Mouse (Mus musculus) hindlimb bud, embryonic 11.5 days (tissue): ENCODE data around the gene Ptprg.
"Not testable (repeated sequence)": the region's sequence is repeated elsewhere in the genome, so short reads cannot be mapped to it uniquely, and the experiment has no call there.

Source experiments
- DNase-seq: peaks from one replicate; pipeline ENCODE4 v3.0.0-alpha.2; 2012; ENCODE audit warnings: low read depth, low spot score; ENCODE audit errors: extremely low spot score

Ptprg gene

DNA sequence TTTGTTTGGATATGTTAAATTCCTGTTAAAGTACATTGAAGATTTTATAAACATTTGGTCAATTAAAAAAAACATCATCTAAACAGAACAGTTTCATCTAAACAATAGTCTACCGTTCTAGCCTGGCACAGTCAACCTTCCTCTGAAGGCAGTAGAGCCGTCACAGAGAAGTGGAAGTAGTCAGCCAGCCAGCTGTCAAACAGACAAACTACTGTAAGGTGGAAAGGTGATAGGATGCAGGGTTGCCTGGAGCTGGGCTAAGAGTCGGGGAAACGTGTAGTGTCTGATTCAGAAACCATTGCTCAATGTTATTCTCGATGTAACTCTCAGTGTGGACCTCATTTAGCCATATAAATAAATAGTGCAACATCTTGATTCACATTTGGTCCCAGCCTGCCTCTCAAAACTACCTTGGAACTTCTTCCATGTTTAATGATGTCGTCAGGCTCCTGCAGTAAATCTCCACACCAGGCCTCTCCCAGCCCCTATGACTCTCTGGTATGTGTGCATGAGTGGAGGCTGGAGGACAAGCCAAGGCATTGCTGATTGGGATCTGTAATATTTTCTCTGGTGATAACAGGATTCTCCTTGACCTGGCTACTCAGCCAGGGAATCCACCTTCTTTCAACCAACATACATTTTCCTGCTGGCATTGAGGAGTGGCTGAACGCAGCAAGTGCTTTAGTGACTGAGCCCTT lies 178.0 kb downstream of the Ptprg start:
- no peak for DNase-seq

DNA sequence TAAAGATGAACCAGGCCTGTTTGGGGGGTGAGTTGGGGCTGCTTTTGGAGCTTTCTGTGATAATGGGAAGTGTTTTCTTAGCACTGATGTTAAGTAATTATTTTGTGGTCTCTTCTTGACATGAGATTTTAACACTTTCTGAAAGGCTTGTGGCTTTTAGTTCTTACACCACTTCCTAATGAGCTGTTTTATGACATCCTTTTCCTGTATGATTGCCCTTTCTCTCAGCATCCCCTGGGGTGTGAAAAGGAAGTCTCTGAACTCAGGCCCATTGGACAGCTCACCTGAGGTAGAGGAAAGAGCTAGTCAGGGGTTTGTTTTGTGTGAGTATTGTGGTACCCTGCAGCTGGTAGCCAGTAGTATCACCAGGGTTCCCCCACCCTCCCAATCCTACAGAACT lies 179.0 kb downstream of the Ptprg start:
- no peak for DNase-seq

DNA sequence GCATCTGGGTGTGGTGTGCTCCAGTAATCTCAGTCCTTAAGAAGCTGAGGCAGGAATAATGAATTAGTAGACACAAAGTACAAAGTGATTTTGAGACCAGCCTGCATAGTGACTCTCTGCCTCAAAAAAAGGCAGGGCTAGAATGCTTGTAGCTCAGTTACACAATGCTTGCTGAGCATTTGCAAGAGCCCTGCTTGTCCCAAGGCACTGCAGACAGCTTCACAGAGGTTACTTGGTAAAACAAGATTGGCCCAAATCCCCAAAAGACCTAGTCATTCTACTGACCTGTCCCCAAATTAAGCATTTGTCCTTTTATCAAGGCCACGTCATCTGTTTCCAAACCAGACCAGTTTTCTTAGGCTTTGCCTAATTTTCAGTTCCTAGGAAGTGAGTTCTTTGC lies 190.4 kb downstream of the Ptprg start:
- DNase-seq, result no peak

DNA sequence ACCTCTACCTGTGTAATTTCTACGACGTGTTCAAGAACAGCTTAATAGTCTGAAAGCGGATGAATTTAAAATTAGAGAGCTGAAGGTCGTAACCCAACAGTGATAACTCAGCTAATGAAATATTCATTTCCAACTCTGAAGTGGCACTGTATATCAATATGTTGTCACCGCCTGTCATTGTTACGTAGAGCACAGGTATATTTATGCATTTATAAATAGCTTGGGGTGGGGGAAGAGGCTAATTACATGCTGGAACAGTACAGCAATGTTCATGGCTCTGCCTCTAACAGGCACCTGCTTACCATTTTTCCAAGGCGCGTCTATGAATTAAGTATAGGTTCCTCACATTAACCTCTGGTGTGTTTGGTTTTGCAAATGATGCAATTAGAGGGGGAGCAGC lies 199.3 kb downstream of the Ptprg start:
- DNase-seq, result no peak

DNA sequence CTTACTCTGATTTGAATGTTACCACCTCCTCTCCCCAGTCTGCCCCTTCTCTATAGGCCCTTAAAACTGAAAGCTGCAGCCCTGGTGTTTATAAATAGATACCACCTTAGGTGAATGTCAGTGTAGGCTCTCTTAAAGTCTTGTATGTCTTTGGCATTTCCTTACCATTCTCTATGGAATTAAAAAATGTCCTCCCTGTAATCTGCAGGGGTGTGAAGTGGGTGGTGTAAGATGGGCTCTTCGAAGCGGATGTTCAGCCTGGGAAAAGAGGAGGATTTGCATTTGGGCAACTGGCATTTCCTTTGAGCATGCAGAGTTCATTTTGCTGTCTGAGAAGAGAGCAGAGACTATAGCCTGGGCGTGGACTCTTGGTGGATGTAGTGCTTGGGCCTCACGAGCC lies 201.3 kb downstream of the Ptprg start:
- no peak for DNase-seq

DNA sequence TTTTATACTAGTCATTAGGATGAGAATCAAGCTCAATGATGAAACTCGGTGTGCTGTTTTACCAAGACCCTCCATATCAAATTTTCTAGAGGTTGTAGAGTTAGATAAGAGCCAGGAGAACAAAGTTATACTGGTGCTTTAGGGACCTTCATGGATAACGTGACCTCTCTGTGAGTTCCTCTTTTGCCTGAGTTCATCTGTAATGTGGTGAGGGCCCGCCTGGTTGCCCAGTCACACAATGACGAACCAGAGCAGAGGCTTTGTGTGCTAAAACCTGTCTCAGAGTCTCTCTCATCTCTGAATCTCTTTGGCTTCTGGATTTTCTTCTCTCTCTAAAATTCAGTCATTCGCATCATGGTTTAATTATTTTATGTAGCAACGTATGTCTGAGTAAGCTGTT lies 204.9 kb downstream of the Ptprg start:
- no peak for DNase-seq

DNA sequence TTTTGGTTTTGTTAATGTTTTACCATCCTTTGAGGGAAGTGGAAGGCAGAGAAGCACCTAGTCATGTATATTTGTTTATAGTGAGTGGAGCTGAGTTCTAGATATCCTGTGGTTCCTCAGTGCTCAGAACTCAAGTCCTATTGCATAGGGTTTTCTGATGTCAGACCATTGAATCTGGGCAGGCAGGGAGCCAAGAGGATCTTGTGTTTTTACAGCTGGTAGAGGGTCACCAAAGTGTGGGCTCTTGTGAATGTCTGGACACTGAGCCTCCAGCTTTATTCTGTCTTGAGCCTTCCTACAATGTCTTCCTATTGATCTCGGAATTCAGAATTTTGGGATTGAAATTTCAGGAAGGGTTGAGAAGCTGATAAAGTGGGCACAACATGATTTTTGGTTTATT lies 206.0 kb downstream of the Ptprg start:
- no peak for DNase-seq

DNA sequence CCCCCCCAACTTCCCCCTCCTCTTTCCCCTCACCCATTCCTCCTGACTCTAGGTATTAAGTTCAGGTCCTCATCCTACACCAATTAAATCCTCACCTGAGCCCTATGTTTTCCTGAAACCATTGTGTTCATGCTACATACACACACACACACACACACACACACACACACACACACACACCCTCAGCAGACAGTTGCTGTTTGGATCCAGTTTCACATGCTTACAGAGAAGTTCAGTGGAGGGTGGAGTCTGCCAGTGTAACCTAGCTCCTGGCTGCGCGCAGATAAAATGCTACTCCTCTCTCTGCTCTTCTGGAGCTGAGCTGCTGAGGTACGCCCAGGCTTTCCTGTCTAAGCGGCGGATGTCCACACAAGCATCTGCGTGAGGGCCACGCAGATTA lies 209.7 kb downstream of the Ptprg start:
- DNase-seq, result no peak

DNA sequence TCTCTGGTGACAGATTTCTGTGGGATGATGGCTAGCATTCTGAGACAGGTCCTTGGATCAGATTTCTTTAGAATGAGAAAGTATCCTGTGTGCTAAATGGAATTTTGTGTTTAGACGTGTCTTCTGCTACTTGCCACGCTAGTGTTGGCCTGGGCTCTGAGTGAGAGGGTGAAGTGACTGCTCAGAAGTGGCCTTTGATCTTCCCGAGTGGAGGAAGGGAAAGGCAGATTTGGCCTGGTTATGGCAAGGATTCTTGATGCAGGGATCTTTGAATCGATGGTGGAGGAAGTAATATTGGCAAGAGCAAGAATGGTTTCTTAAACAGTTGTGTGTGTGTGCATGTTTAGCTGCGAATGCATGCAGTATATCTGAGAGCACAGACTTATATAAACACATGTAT lies 219.4 kb downstream of the Ptprg start:
- DNase-seq, result no peak

DNA sequence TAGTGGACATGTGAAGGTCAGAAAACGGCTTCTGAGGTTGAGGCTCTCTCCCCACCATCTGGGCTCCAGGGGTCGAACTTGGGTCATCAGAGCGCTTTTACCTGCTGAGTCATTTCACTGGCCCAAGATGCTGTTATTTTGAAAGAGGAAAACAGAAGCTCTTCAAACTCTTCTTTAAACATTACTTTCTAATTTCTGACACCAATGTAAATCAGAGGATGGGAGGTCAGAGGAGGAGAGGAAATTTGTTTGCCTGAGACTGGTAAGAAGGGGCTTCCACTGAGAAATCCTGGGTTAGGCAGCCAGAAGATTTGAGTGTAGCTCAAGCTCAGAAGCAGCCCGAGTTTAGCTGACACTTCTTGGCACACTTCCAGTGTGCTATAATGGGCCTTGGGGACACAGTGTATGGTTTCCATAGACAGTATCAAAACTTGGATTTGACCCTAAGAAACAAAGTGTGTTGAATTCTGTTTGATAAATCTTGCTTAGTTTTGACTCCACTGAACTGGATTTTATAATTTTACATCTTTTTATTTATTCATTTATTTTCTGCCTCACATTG lies 221.2 kb downstream of the Ptprg start:
- DNase-seq, result no peak

DNA sequence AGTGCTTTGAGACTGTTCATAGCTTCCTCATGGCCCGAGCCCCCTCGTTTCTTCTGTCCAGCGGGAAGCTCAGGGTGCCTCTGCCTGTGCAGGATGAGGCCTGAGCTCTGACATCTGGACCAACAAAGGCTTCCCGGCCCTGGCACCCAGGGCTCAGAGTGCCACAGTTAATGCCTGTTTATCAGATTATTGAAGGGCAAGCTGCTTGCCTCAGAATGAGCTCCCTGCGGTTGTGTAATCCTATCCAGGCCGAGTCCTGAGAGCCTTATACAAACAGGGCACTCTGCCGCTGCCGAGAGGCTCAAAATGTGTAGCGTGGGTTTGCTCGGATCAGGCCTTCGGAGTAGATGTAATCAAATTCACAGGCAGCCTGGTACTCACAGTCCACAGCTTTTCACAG lies 221.9 kb downstream of the Ptprg start:
- DNase-seq, result no peak

DNA sequence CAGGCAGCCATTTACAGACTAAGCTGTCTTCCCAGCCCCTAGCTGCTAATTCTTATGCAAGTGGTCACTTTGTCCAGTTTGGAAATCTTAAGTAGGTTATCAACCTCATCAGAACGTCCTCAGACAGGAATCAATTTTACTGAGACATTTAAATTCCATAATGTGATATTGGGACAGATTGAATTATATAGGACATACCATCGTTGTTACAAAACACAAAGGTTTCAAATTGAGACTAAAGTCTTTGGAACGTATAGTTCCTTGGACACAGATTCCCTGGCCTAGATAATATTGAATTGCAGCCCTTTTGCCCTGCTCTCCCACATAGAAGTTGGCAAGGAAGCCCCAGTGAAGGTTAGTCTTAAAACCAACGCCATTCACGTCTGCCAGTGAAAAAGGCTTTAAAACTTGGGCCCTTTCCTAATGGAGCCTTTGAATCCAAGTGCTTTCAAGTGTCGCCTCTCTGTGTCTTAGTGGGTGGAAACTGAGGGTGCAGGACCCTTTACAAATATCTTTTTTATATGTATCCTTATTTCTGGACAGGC lies 222.7 kb downstream of the Ptprg start:
- no peak for DNase-seq

DNA sequence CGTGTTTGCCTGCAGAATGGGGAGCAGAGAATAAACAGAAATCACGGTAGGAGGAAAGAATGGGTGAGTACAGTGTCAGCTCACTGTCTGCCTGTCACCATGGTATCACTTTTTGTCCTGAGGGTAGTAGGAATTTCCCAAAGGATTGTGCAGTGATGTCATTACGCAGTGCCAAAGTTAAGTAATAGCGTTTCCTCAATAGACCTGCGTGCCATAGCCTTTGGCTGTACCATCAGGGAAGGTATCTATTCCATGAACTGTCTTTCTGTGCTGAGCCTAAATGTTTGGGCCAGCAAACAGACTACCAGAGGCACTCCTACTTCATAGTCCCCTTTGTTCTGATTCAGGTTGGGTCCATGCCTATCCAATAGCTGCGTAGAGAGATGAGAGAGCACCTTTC lies 223.2 kb downstream of the Ptprg start:
- DNase-seq, result no peak

DNA sequence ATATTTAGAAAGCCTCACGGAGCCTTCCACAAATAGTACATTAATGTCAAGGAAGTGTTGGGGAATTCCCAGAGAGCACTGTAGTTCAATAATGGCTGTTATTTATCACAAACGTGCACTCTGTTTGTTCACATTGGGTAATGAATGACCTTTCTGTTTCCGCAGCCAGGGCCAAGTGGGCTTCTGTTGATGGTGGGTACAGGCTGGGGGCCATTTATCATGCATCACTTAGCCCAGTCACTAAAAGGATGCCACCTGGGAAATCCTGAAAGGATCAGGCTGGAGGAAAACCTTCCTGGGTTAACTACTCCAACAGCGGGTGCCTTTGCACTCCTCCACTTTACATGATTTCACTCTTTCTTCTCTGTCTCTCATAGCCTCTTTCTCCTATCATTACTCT lies 237.9 kb downstream of the Ptprg start:
- DNase-seq, result no peak

DNA sequence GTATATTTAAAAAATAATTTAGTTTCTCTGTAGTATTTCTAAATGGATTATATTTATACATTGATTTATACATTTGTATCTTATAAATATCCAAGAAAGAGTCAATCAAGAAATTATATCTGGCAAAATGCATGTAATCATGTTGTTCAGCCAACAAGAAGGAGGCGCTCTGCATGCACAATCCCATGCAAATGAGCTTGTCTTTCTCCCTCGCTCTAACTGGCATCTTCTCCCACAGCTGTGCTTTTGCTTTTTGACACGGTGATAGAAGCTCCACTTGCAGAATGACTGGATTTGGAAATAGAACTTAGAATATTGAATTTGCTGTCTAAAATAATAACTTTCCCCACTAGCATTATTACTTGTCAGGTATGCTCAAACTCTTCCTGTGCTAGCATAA lies 240.5 kb downstream of the Ptprg start:
- DNase-seq, result no peak

DNA sequence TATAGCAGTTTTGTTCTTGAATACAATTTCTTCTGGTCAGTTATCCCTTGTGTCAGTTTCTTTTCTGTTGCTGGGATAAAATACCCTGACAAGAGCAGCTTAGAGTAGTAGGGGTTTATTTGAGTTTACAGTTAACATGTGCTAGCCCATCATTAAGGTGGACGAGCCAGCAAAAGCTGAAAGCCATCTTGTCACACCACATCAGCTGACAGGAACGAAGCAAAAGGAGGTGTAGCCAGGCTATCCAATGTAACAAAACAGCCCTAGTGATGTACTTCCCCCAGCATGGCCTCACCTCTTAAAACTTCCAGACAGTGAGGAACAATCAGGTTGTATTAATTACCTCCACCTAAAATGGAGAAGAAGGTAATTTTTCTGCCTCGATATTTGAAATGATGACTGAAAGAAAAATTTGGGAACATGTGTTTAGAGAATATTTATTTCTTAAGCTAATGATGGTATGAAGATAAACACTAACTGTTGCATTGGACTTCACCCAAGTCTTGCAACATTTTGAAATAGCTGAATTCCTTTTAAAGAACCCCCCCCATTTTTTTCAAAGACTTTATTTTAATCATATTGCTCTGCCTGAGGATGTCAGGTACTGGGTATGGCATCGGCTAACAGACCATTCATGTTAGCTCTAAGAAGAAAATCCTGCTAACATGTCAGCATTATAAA lies 249.2 kb downstream of the Ptprg start:
- no peak for DNase-seq

DNA sequence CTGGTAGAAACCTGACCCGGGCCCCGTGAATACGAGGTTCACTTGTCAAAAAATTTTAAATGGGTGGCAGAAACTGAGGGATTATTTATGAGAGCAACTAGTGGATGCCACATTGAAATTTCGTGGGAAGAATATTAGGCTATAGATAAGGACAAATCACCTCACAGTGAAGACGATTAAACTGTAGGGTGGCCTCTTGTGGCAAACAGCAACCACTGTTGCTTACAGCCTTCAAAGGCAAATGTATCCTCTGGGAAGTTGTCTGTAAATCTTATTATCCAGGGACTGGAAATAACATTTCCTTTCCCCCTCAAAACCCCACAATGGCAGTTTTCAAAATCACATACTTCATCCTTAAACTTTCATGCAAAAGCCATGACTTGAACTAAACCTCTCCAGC lies 253.3 kb downstream of the Ptprg start:
- no peak for DNase-seq

DNA sequence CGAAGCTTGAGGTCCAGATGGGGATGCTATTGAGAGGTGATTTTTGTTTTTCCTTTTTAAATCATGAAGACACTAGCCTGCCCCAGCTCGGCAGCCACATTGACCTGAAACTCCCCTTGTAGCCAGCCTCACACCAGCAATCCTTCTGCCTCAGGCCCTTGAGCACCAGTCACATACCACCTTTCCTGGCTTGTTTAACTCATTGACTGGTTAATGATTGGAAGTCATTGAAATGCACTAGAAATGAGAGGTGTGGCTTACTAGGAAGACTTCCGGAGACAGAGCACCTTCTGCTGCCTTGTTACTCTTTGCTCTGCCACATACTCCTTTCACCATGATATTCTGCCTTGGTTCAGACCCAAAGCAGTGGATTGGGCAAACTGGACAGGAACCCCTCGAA lies 254.1 kb downstream of the Ptprg start:
- DNase-seq, result no peak

DNA sequence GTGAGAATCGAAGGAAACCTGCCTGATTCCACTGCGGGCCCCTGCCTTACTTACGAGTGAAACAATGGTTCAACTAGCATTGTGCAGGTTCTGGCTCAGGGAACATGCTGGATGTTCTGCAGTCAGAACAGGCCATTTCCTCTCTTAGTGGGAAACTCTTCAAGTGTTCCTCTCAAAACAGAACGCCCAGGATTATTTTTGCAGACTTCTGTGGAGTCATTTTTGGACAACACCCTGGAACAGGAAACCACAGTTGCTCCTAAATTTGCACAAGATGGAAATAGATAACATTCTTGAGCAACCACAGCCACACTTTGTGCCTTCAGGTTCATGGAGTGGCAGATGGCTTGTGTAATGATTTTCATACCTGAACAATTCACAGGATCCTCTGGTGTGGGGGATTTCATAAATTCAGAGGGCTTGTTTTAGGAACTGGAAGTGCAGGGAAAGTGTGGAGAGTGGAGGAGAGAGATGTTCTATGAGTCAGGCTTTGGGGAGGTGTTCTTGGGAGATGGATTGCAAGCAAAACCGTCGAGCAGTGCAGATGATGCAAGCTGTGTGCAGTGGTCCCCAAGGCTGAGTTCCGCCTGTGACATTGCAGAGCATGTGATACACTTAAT lies 257.9 kb downstream of the Ptprg start:
- no peak for DNase-seq

DNA sequence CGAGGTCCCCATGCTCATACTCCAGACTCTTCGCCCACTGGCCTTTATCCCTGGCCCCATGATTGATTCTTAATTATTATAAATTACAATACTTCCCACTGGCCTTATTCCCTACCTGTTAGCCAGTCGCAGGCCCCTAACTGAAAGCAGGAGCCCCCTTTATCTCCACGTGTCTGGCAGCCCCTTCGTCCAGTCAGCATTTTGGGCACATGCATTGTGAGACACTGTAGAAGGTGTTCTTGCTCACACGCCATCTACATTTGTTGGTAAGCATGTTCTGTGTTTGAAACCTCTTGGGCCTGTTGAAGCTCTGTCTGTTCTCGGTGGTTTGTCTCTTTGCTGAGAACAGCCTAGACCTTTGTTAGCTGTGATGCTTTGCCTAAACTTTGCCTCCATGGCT lies 259.0 kb downstream of the Ptprg start:
- no peak for DNase-seq

DNA sequence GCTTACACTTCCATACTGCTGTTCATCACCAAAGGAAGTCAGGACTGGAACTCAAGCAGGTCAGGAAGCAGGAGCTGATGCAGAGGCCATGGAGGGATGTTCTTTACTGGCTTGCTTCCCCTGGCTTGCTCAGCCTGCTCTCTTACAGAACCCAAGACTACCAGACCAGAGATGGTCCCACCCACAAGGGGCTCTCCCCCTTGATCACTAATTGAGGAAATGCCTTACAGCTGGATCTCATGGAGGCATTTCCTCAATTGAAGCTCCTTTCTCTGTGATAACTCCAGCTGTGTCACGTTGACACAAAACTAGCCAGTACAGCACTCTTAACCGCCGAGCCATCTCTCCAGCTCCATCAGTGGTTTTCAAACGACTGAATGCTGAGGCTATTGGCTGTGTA lies 261.5 kb downstream of the Ptprg start:
- not testable (repeated sequence) for DNase-seq

DNA sequence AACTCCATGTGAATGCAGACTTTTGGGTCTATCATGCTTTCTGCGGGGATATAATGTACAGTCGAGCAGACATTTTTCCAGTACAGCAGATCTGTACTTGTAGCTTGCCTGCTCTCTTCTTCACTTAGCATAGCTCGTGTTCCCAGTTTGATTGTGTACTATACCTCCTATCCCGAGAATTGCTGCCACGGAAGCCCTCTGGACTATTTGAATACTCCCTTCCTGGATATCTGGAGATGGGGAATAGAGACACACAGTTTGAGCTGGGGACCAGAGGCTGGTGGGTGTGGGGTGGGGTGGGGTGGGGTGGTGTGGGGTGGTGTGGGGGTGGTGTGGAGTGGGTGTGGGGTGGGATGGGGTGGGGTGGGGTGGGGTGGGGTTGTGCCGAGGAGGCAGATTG lies 263.9 kb downstream of the Ptprg start:
- DNase-seq, result no peak
